Mouse (Mus musculus): ENCODE data around the gene Npas1. TPM values are rescaled to one million over a fixed set of nuclear protein-coding genes. Genes with fewer than 3 reads are reported as not detected.

Gene Npas1
- polyA plus RNA-seq (2015; fragmentation: Nextera tagmentation; extraction: Ambion mirVana) = 0.12 and 0.18 TPM in 2 replicates

DNA sequence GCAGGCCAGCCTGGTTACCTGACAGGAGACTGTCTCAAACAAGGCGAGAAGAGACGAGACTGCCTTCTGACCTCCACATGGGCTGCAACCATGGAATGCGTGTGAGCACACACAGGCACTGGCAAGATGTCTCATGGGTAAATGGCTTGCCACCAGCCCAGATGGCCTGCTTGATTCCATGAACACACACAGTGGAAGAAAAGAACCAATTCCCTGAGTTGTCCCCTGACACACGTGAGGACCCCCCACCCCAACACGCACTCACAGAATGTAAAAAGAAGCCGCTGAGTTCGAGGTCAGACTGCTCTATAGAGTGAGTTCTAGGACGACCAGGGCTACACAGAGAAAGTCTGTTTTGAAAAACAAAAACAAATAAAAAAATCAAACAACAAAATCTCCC is at the start of gene Npas1:
Gene Npas1, minus strand, starts transcription at position 101 of the 400 bp plus-strand sequence.

DNA sequence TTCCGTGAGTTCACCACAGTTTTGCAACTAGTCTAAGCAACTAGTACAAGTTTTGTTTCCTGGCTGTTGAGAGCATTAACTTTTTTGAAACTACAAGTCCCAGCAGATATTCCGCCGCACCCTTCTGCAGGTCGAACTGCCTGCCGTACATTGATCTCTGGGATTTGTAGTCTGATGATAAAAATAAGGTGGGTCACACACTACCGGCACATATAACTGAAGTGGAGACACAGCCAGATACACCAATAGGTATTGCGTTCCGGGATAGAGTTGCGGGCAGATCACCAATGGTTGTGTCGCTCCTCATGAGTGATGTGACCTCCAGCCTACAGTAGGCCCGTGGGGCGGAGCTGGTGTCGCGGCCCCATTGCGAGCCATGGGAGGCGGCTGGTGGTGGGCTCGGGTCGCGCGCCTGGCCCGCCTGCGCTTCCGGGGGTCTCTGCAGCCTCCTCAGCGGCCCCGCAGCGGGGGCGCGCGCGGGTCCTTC is 24.9 kb downstream of the Npas1 start, which contains the start of gene Tmem160:
Gene Tmem160, plus strand, starts transcription at position 193 of the 487 bp plus-strand sequence.

Other genes starting within 250 kb of the Npas1 start
- gene C5ar2, start 233.6 kb downstream of the Npas1 start, polyA plus RNA-seq (2015; fragmentation: Nextera tagmentation; extraction: Ambion mirVana) = 2.7 and 3.5 TPM in 2 replicates
- gene C5ar1, start 218.2 kb downstream of the Npas1 start, polyA plus RNA-seq (2015; fragmentation: Nextera tagmentation; extraction: Ambion mirVana) = 20.1 and 24.7 TPM in 2 replicates
- 11.7 and 14.5 TPM in 2 replicates for gene Inafm1, start 204.1 kb downstream of the Npas1 start, polyA plus RNA-seq (2015; fragmentation: Nextera tagmentation; extraction: Ambion mirVana)
- gene Ccdc9, start 190.9 kb downstream of the Npas1 start, polyA plus RNA-seq (2015; fragmentation: Nextera tagmentation; extraction: Ambion mirVana) = 13.9 and 17.8 TPM in 2 replicates
- 6.1 and 6.2 TPM in 2 replicates for gene Bbc3, start 169.3 kb downstream of the Npas1 start, polyA plus RNA-seq (2015; fragmentation: Nextera tagmentation; extraction: Ambion mirVana)
- 120 TPM in 2 replicates for gene Sae1, start 89.9 kb downstream of the Npas1 start, polyA plus RNA-seq (2015; fragmentation: Nextera tagmentation; extraction: Ambion mirVana)
- gene Zc3h4, start 76.8 kb downstream of the Npas1 start, polyA plus RNA-seq (2015; fragmentation: Nextera tagmentation; extraction: Ambion mirVana) = 12.4 and 12.7 TPM in 2 replicates
- 73.6 and 80.2 TPM in 2 replicates for gene Tmem160, start 24.9 kb downstream of the Npas1 start, polyA plus RNA-seq (2015; fragmentation: Nextera tagmentation; extraction: Ambion mirVana)
- 2.2 and 2.7 TPM in 2 replicates for gene Arhgap35, start 137.3 kb upstream of the Npas1 start, polyA plus RNA-seq (2015; fragmentation: Nextera tagmentation; extraction: Ambion mirVana)
- gene Ceacam15, start 198.0 kb upstream of the Npas1 start, polyA plus RNA-seq (2015; fragmentation: Nextera tagmentation; extraction: Ambion mirVana) = not detected in 2 replicates
- not detected in 2 replicates for gene Ceacam9, start 244.2 kb upstream of the Npas1 start, polyA plus RNA-seq (2015; fragmentation: Nextera tagmentation; extraction: Ambion mirVana)

All from spleen, postnatal 0 days (tissue).